Mouse (Mus musculus) liver, embryonic 14.5 days (tissue): ENCODE measurements around the gene Lcat. TPM values are rescaled to one million over a fixed set of nuclear protein-coding genes. Genes with fewer than 3 reads are reported as not detected.

Experiments used
- ATAC-seq: fragments of 200-750 bp; cut with Nextera tagmentation; 2 replicates; pipeline ENCODE4 v1.8.0; 2017; ENCODE audit warnings: moderate number of reproducible peaks, mild to moderate bottlenecking, moderate library complexity; ENCODE audit not compliant: insufficient read depth
- DNase-seq, 3 experiments: peaks; one replicate each; pipeline ENCODE4 v3.0.0-alpha.2; 2012 to 2013; ENCODE audit warnings: low read depth in 3 of 3, low spot score in 3 of 3
- H3K27ac ChIP-seq: fragments of 300-500 bp; sonication (generic); 2 replicates; pipeline ENCODE4 v1.5.1; 2014; ENCODE audit warnings: moderate library complexity, mild to moderate bottlenecking, control low read depth, inconsistent platforms
- H3K27me3 ChIP-seq: fragments of 300-500 bp; sonication (generic); 2 replicates; pipeline ENCODE4 v1.6.1; 2014; ENCODE audit warnings: mild to moderate bottlenecking, low read length, moderate library complexity; ENCODE audit not compliant: control insufficient read depth, insufficient read depth
- H3K36me3 ChIP-seq: fragments of 300-500 bp; sonication (generic); replicated peaks from 2 replicates; pipeline ENCODE4 v1.6.1; 2014; ENCODE audit warnings: low read depth; ENCODE audit not compliant: control insufficient read depth, insufficient read depth
- H3K4me1 ChIP-seq, 2 experiments: fragments of 200-500 bp in 1 of 2; fragments of 300-500 bp in 1 of 2; sonication (generic) in 1 of 2; replicated peaks; 2 replicates each; pipeline ENCODE4 v1.6.1; 2012 to 2014; ENCODE audit warnings: antibody characterized with exemption in 1 of 2, inconsistent platforms in 1 of 2, low read length in 1 of 2; ENCODE audit not compliant: control insufficient read depth in 2 of 2, insufficient read depth in 2 of 2
- H3K4me2 ChIP-seq: fragments of 300-500 bp; sonication (generic); 2 replicates; pipeline ENCODE4 v1.6.1; 2014; ENCODE audit warnings: low read depth, mild to moderate bottlenecking, control low read depth, moderate library complexity
- H3K4me3 ChIP-seq, 2 experiments: fragments of 200-500 bp in 1 of 2; fragments of 300-500 bp in 1 of 2; sonication (generic) in 1 of 2; 2 replicates each; pipeline ENCODE4 v1.5.1; 2012 to 2014; ENCODE audit warnings: low read depth in 2 of 2, low read length in 2 of 2, mild to moderate bottlenecking in 2 of 2, control low read depth in 1 of 2, inconsistent platforms in 1 of 2, moderate library complexity in 1 of 2; ENCODE audit not compliant: insufficient read depth in 1 of 2
- H3K9ac ChIP-seq: fragments of 300-500 bp; sonication (generic); replicated peaks from 2 replicates; pipeline ENCODE4 v1.6.1; 2014; ENCODE audit warnings: mild to moderate bottlenecking, control low read depth, moderate library complexity
- H3K9me3 ChIP-seq: fragments of 300-500 bp; sonication (generic); 2 replicates; pipeline ENCODE4 v1.6.1; 2016; ENCODE audit warnings: low read length, mixed read lengths; ENCODE audit not compliant: control insufficient read depth
- CTCF ChIP-seq: IDR thresholded peaks from 2 replicates; pipeline ENCODE4 v1.5.1; 2016; ENCODE audit warnings: antibody characterized with exemption, low read depth, control low read depth
- EP300 ChIP-seq: IDR thresholded peaks from 2 replicates; pipeline ENCODE4 v1.6.1; 2016; ENCODE audit warnings: antibody characterized with exemption, low read depth
- WGBS: fragments of 180-500 bp; shearing (Covaris S2); extraction: QIAGEN DNeasy Blood & Tissue Kit; methylation state at CpG from one replicate; pipeline ENCODE4 v1.1.7; 2014; ENCODE audit not compliant: insufficient replicate concordance; 5-methylcytosine and 5-hydroxymethylcytosine counted together
- polyA plus RNA-seq, 2 experiments: library from polyadenylated mRNA; depleted of rRNA in 1 of 2; stranded (reverse) in 1 of 2; unstranded in 1 of 2; fragments of >200 nt; fragmentation: Nextera tagmentation in 1 of 2; extraction: Ambion mirVana in 1 of 2; gene quantifications; 2 replicates each; pipeline versions ENCODE4 v1.2.1 to v1.2.3; 2012 to 2014

Lcat gene
- polyA plus RNA-seq, 2 experiments = 40.2 to 50.7 TPM

- no peaks in the 10 kb centered on the region for H3K9me3 ChIP-seq
- H3K27me3 ChIP-seq = no peaks in the 10 kb centered on the region
- H3K27ac ChIP-seq = peak overlapping the region; percentile 81
- H3K4me1 ChIP-seq = peaks cover 18 to 33% of the 10 kb centered on the region in 2 experiments
- peak overlapping the region; percentile 89 for H3K4me2 ChIP-seq
- WGBS = 3% methylated on average over 19 of the region's 19 CpGs
- H3K9ac ChIP-seq = peak overlapping the region; percentile 84
- peak; percentile 66 to 72 (median 68) for DNase-seq
- no peaks in the 10 kb centered on the region for H3K36me3 ChIP-seq
- TF ChIP-seq EP300 = peak; percentile 69
- peak; percentile 11; the same call in 1 of the 2 replicates for TF ChIP-seq CTCF
- peak overlapping the region; percentile 59 to 69 for H3K4me3 ChIP-seq
- ATAC-seq = peak; percentile 78
These were observed 23.6 kb upstream of the Lcat start for GRCm38 (mm10) chr8:105966692-105967311.

- peak within 1 kb of the TSS; percentile 89 for H3K4me2 ChIP-seq
- peak within 1 kb of the TSS; percentile 59 to 69 for H3K4me3 ChIP-seq
- H3K4me1 ChIP-seq = peaks cover 19 to 41% of the 10 kb centered on the region in 2 experiments
- H3K9ac ChIP-seq = peak within 1 kb of the TSS; percentile 84
- no peaks in the 10 kb centered on the region for H3K27me3 ChIP-seq
- no peak for TF ChIP-seq CTCF
- TF ChIP-seq EP300 = no peak
- peak within 1 kb of the TSS; percentile 81 for H3K27ac ChIP-seq
- under 1% methylated on average over 44 of the region's 47 CpGs for WGBS
- no peaks in the 10 kb centered on the region for H3K9me3 ChIP-seq
- no peaks in the 10 kb centered on the region for H3K36me3 ChIP-seq
- DNase-seq = peak; percentile 54 to 63 (median 59)
- peak; percentile 74 for ATAC-seq
These were observed 22.7 kb upstream of the Lcat start, which contains the start of gene Slc12a4 for GRCm38 (mm10) chr8:105965905-105966341. Gene Slc12a4, minus strand, starts transcription at chr8:105966097.

- WGBS = 2% methylated on average over 40 of the region's 40 CpGs
- Histone ChIP-seq H3K27me3 (no peaks in the 10 kb centered on the region), H3K9me3 (no peaks in the 10 kb centered on the region), H3K4me2 (peak overlapping the region; percentile 89), H3K27ac (peak overlapping the region; percentile 81), H3K9ac (peak overlapping the region; percentile 84), H3K4me3 (peak overlapping the region; percentile 59 to 69), H3K4me1 (peaks cover 19 to 43% of the 10 kb centered on the region in 2 experiments), H3K36me3 (no peaks in the 10 kb centered on the region; the same call in 1 of the 2 replicates)
- ATAC-seq (peak; percentile 55), DNase-seq (no peak)
- TF ChIP-seq EP300 = no peak
- TF ChIP-seq CTCF = no peak
These were observed 22.2 kb upstream of the Lcat start for GRCm38 (mm10) chr8:105965266-105965904.

GRCm38 (mm10) chr8:105964506-105965265 lies 21.5 kb upstream of the Lcat start:
- DNase-seq (no peak), ATAC-seq (no peak)
- 50% methylated on average over 12 of the region's 12 CpGs for WGBS
- Histone ChIP-seq H3K9ac (peak overlapping the region; percentile 84), H3K27ac (no peak overlapping the region), H3K4me3 (peak overlapping the region; percentile 59 to 69), H3K36me3 (no peaks in the 10 kb centered on the region; the same call in 1 of the 2 replicates), H3K9me3 (no peaks in the 10 kb centered on the region), H3K4me2 (peak overlapping the region; percentile 89), H3K27me3 (no peaks in the 10 kb centered on the region), H3K4me1 (peaks cover 19 to 43% of the 10 kb centered on the region in 2 experiments)
- no peak for TF ChIP-seq EP300
- no peak for TF ChIP-seq CTCF
